Mouse (Mus musculus) adrenal gland, postnatal 0 days (tissue): ENCODE measurements around the gene Pih1d2. TPM values are rescaled to one million over a fixed set of nuclear protein-coding genes. Genes with fewer than 3 reads are reported as not detected.

Experiments used
- polyA plus RNA-seq: library from polyadenylated mRNA; unstranded; fragments of >200 nt; fragmentation: Nextera tagmentation; extraction: Ambion mirVana; gene quantifications from 2 replicates; pipeline ENCODE4 v1.2.1, GENCODE M21; 2015

Pih1d2 gene
- polyA plus RNA-seq: 4.1 and 4.4 TPM in 2 replicates

GRCm38 (mm10) chr9:50616766-50617603 lies at the start of gene Pih1d2, which contains the start of gene Nkapd1:
Gene Pih1d2, plus strand, starts transcription at chr9:50617321.
Gene Nkapd1, minus strand, starts transcription at chr9:50617464.

GRCm38 (mm10) chr9:50603189-50603997 lies 13.7 kb upstream of the Pih1d2 start, which contains the start of the genes Sdhd and Timm8b:
Gene Sdhd, minus strand, starts transcription at chr9:50603812.
Gene Timm8b, plus strand, starts transcription at chr9:50603910.

GRCm38 (mm10) chr9:50659392-50660217 lies 42.5 kb downstream of the Pih1d2 start, which contains the start of gene Dlat:
Gene Dlat, minus strand, starts transcription at chr9:50659780.

Other genes starting within 250 kb of the Pih1d2 start
- gene Plet1, start 122.8 kb upstream of the Pih1d2 start, polyA plus RNA-seq: 2.3 and 2.9 TPM in 2 replicates
- gene Pts, start 88.6 kb upstream of the Pih1d2 start, polyA plus RNA-seq: 157 and 177 TPM in 2 replicates
- gene Il18, start 62.5 kb upstream of the Pih1d2 start, polyA plus RNA-seq: 17.3 and 23.0 TPM in 2 replicates
- gene Bco2, start 62.1 kb upstream of the Pih1d2 start, polyA plus RNA-seq: 0.28 and 0.36 TPM in 2 replicates
- gene Tex12, start 56.0 kb upstream of the Pih1d2 start, polyA plus RNA-seq: not detected in 2 replicates
- gene Sdhd, start 13.5 kb upstream of the Pih1d2 start, polyA plus RNA-seq: 387 and 421 TPM in 2 replicates
- gene Timm8b, start 13.4 kb upstream of the Pih1d2 start, polyA plus RNA-seq: 516 and 1,009 TPM in 2 replicates
- gene Nkapd1, start 143 bp downstream of the Pih1d2 start, polyA plus RNA-seq: 20.6 and 22.3 TPM in 2 replicates
- gene Dlat, start 42.5 kb downstream of the Pih1d2 start, polyA plus RNA-seq: 33.7 and 50.9 TPM in 2 replicates
- gene Dixdc1, start 122.2 kb downstream of the Pih1d2 start, polyA plus RNA-seq: 6.4 and 10.8 TPM in 2 replicates
- 11.2 and 17.0 TPM in 2 replicates for gene 2310030G06Rik, start 129.2 kb downstream of the Pih1d2 start, polyA plus RNA-seq
- gene Cryab, start 134.0 kb downstream of the Pih1d2 start, polyA plus RNA-seq: 112 and 178 TPM in 2 replicates
- 14.4 and 35.5 TPM in 2 replicates for gene Hspb2, start 135.0 kb downstream of the Pih1d2 start, polyA plus RNA-seq
- gene Fdxacb1, start 150.9 kb downstream of the Pih1d2 start, polyA plus RNA-seq: 7.8 and 9.9 TPM in 2 replicates
- 18.2 and 22.4 TPM in 2 replicates for gene Alg9, start 157.7 kb downstream of the Pih1d2 start, polyA plus RNA-seq
- 91.2 and 102 TPM in 2 replicates for gene 1110032A03Rik, start 158.2 kb downstream of the Pih1d2 start, polyA plus RNA-seq
- 14.4 and 22.7 TPM in 2 replicates for gene Ppp2r1b, start 228.0 kb downstream of the Pih1d2 start, polyA plus RNA-seq